Mouse (Mus musculus) testis, postnatal 10 days (tissue): ENCODE results near the gene Zdhhc13.

Source experiments
- DNase-seq: peaks from one replicate; pipeline ENCODE4 v3.0.0; 2021; ENCODE audit warnings: low spot score

Gene Zdhhc13

DNA sequence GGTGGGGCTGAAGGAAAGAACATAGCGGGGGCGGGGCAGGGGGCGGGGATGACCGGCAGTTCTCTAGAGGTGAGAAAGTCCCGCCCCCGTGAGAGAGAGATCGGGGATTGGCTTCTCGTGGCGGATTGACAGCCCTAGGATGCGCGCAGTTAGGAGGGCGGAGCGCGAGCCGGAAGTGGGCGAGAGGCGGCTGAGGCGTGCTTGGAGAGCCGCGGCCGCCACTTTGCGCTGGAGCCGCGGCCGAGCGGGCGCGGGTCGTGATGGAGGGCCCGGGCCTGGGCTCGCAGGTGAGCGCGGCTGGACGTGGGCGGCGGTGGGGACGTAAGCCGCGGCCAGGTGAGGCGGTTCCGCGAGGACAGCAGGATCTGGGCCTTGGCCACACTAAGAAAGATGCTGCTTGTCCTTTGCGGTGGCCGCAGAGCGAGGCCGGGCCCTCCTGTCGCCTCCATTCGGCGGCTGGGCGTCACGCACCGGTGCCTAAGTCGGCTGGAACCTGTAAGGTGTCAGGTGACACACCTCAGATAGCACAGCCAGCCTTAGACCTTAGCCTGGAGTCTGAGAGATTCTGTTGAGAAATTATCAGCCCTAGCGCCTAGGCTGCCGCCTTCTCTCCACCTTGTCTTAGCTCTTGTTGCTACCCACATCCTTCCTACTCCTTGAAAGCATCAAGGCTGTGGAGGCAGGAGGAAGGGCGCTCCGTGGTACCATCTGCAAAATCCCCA lies at the start of gene Zdhhc13:
Zdhhc13 (plus strand) TSS at position 153 of the 722 bp plus-strand sequence.
- peak; percentile 93 for DNase-seq

DNA sequence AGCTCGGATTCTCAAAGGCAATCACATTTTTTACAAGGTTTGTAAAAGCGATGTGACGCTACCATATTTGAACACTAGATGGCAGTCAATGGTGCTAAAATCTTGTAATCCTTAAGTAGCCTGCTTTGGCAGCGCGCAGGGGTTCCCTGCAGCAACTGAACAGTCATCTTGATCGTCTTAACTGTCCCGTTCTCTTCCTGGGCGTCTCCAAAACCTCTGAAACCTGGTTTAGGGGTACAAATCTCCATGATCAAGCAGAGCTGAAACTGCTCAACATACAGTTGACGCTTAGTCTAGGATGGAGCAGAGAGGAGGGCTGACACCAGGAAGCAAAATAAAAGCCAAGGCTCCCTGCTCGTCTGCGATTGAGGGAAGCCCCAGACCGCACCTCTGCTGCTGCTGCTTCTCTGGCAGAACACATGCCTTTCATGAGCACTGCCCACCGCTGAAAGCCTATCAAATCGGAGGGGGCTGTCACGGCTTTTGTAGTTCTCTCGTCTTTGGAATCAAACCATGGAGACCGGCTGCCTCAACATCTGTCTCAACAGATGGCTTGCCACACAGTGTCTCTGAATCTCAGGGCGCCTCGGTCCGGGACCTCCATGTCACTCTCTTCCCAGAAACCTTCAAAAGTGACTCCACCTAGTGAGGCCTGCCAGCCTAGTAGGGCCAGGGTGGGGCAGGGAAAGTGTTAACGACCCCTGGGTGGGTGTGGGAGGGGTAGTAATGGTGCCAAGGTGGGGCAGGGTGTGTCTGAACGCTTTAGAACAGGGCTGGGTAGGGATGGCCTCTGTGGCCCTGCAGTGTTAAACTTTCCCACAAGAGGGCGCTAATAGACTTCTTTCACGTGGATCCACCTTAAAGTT lies 39.3 kb upstream of the Zdhhc13 start:
- DNase-seq = peak; percentile 83

DNA sequence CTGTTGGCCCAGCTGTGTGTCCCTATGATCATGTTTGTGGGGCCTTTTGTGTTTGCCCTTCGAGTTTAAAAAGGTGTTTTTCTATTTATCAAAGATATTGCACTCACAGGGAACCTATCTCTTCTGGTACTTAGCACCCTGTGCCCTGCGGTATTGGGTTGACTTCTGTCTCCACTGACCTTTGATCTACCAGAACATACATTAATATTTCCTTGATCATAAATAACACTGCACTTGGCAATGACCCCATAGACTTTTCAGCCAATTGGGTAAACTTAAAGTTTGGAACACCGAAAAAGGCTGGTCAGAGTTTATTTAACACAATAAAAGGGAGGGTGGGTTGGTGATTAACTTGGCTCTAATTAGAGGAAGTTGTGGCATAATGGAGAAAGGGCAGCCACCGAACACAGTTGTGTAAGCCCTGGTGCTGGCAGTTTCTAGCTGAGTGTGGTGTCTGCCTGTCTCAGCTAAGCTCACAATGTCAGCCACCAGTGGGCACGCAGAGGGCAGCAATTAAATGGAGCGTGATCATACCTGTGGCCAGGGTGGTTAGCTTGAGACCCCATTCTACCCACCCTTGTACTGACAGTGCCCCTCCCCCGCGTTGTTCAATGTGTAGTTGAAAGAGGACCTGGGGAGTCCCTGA lies 38.5 kb upstream of the Zdhhc13 start:
- peak; percentile 47 for DNase-seq

DNA sequence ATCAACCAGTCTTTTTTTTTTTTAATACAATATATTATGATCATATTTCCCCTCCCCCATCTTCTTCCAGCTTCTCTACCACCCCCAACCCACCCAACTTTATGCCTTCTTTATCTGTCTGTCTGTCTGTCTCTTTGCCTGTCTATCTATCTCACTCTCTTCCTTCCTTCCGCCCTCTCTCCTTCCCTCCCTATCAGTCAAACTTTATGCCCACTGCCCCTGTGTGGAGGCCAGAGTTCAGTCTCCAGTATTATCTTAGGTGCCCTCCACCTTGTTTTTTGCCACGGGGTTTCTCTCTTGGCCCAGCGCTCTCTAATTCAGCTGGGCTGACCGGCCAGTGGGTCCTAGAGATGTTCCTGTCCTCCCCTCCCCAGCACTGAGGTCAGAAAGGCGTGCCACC lies 37.6 kb upstream of the Zdhhc13 start:
- no peak for DNase-seq

DNA sequence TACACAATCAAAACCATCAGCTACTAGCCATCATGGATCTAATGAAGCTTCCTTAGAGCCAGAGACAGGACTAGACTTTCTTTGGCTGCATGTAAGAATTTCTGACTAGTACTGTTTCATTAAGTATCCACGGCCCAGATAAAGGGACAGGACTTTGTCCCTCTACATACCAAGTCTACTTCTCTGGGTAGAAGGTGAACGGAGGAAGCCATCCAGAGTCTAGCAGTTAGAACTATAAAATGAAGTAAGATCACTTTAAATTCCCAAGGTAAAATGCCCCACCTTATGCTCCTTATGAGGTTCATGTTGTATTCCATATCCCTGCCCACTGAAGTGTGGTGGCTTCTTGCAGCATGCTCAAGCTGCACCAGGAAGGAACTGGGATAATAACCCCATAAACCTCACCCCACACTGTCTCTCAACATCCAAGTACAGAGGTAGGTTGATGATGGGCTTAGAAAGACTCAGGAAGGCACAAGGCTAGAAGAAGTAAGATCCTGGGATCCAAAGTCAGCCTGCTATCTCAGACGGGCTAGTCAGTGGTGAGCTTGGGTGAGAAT lies 34.3 kb upstream of the Zdhhc13 start:
- DNase-seq = no peak

DNA sequence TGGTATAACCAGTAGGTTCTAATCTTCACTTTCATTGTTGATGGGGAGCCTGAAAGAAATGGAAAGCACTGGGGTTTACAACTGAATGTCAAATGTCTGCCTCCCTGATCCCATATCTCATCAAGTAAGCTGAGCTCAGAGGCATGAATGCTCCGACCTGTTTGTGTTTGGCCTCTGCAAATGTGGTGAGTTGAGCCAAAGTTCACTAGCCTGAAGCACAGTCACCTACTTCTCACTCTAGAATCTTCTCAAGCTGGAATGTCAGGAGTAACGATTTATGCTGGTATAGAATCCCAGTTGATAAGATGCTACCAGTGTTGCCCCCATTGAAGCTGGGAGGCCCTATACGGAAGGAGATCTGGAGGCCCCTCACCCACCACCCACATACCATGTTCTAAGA lies 33.0 kb upstream of the Zdhhc13 start:
- no peak for DNase-seq

DNA sequence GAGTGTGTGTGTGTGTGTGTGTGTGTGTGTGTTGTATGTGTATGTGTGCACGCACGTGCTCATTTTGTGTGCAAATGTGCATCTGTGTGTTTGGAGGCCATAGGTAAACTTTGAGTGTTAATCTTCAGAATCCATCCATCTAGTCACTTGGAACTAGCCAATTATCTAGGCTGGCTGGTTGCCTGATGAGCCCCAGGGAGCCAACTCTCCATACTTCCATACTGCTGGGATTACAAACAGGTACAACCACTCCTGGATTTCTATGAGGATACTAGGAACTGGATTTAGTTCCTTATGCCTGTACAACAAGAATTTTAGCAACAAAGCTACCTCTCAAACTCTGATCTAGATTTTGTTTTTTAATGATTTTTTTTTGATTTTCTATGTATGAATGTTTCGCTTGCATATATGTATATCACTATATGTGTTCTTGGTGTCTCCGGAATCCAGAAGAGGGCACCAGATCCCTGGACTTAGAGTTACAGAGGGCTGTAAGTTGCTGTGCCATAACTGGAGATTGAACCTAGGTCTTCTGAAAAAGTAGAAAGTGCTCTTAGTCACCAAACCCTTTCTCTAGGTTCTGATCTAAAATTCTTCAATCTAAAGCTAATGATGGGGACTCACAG lies 32.4 kb upstream of the Zdhhc13 start:
- no peak for DNase-seq

DNA sequence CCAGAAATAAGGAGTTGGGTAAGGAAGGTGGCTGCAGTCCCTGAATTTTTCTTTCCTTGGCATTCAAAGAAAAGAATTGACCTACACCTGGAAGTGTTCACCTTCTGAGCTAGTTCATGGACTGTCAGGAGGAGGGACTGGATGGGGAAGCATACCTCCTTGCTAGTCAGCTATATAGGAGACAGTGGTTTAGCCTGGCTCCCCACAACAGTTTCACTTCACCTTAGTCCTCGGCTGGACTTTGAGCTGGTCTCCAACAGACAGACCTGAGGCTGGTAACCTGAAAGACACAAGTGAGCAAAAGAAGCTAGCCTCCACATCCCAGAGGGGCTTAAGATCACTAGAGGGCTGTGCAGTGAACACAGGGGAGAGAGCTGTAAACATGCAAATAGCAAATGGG lies 30.7 kb upstream of the Zdhhc13 start:
- no peak for DNase-seq

DNA sequence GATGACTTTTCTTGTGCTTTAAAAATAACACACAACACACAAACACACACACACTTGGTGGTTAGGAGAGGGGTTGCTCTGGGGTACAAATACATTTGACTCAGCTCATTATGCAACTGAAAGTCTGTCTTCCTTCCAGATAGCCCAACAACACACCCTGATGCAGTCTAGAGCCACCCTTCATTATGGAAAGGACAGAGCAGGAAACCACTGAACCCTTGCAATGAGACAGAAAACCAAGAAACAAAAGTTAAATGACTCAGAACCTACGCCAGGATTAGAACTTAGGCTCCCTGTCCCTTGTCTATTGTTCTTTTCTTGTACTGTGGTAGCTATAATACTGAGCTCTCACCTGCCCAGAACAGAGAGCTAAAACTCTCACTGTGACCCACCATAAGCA lies 28.0 kb upstream of the Zdhhc13 start:
- DNase-seq = no peak

DNA sequence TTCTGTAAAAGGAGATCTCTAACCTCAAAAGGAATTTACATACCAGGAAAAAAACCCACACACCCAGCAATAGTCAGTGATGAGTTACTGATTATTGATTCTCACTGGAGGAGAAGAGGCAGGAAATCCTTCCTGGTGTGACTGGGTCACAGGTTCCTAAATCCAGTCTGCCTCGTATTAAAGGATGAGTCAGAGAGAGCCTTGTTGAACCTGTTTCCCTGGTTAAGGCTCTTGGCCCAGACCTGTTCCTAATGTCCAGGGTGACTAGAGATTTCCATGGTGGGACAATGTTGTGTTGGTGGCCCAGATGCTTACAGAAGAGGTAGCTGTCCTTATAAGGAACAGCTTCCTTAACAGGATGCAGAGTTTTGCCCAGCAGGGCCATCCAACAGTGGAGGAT lies 26.5 kb upstream of the Zdhhc13 start:
- no peak for DNase-seq

DNA sequence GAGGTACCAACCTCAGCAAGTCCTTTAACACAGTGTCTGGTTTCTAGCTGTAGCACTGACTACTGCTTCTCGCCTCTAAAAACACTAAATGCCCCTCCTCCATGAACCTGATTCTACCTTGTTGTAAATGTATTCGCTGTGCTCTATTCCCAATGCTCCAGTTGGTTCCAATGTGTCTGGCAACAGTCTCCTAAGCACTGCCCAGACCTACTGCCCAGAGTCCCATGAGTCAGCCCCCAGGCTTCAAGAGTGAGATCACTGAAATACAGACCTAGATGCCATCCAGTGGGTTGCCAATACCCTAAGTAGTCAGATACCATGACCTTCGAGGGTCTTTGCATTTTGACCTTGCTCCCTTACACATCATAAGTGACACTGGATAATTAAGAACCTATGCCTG lies 26.1 kb upstream of the Zdhhc13 start:
- no peak for DNase-seq

DNA sequence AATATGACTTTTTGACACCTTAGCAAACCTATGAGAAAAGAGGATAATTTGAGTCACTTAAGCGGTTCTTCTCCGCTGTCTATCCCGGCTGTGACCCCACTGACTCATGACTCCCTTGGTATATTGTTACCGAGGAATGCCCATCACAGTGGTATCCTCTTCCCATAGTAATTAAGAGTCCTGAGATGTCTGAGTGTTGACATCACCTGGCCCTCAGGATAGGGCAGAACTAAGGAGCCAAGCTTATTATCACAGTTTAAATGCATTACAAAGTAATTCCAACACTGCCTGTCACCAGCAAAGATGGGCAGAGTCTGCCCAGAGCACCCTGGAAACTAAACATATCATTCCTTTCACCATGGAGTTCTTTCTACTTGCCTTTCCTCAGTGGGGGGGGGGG lies 22.8 kb upstream of the Zdhhc13 start:
- DNase-seq = no peak

DNA sequence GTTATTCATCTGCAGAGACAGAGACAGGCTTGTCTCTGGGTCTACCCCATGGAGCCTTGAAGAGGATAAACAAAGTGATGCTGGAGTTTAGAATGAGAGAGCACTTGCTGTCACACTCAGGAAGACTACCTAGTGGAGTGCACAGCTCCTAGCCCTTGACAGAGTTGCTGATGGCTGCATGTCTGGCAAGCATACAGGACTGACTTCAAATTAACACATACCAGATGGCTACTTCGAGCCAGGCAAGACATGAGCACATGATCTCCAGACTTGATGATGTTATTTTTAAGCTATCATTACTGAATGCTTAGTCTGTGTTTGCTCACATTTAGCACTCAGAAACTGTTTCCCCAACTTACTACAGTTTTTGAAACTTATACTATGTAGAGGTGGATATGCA lies 19.1 kb upstream of the Zdhhc13 start:
- no peak for DNase-seq

DNA sequence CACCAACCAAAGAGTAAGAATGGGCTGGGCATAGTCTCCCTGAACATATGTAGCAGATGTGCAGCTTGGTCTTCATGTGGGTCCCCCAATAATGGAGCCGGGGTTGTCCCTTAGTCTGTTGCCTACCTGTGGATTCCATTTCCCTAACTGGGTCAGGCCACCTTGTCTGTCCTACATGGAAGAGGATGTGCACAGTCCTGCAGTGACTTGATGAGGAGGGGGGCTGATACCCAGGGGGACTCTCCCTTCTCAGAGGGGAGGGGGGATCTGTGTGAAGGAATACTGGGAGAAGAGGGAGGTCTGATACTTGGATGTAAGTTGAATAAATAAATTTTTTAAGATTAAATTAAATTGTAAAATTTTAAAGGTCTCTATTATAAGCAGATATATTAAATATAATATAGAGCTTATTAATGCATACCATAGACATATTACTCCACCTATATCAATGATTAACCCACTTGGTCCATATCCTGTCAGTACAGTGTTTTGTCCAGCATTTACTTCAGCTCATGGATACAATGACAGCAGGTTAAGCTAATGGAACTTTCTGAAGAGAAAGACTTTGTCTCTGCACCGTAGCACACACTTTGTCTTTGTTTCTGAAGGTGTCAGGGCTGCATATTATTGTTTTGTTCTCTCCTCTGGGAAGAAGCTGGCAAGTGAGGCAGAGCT lies 16.6 kb upstream of the Zdhhc13 start:
- no peak for DNase-seq

DNA sequence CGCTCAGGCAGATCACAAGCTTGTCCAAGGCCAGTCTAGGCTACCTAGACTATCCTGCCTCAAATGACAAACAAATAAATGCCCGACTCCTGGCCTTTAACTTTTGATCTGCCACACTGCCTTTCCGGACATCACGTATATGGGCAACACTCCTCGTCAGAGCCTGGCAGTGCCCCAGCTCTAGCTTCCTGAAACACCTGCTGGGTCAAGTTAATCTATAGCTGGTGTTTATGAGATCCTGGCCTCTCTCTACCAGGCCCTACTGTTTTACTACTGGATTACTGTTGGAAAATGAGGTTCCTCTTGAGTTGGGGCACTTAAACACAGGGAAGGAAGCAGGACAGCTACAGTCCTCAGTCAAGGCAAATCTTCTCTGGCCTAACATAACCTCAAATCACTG lies 15.5 kb upstream of the Zdhhc13 start:
- no peak for DNase-seq

DNA sequence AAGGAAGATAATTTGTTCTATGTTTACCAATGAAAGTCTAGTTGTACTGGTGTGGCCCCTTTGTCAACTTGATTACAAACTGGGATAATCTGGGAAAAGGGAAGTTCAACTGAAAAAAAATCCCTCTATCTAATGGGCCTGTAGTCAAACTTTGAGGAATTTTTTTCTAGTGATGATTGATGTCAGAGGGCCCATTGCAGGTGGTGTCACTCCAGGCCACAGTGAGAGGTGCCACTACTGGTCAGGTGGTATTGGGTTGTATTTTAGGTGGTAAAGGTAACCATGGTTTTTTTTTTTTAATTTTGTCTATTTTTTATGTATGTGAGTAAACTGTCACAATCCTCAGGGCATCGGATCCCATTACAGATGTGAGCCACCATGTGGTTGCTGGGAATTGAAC lies 14.2 kb upstream of the Zdhhc13 start:
- DNase-seq = no peak

DNA sequence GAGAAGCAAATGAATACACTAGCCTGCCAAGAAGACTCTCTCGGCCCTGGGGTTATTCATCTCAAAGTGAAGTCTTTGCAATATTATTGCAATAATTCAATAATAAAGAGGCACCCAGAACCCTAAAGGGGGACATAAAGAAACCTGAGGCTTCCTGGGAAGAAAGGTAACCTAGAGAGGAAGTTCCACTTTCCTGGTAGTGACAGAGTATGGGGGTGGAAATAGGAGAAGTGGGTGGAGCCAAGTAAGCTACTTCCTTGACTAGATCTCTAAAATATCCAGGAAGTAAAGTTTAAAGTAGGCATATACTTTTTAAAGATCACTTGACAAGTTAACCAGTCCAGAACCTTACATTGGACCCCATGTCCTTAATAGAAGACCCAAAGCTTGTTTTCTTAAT lies 13.4 kb upstream of the Zdhhc13 start:
- DNase-seq = no peak

DNA sequence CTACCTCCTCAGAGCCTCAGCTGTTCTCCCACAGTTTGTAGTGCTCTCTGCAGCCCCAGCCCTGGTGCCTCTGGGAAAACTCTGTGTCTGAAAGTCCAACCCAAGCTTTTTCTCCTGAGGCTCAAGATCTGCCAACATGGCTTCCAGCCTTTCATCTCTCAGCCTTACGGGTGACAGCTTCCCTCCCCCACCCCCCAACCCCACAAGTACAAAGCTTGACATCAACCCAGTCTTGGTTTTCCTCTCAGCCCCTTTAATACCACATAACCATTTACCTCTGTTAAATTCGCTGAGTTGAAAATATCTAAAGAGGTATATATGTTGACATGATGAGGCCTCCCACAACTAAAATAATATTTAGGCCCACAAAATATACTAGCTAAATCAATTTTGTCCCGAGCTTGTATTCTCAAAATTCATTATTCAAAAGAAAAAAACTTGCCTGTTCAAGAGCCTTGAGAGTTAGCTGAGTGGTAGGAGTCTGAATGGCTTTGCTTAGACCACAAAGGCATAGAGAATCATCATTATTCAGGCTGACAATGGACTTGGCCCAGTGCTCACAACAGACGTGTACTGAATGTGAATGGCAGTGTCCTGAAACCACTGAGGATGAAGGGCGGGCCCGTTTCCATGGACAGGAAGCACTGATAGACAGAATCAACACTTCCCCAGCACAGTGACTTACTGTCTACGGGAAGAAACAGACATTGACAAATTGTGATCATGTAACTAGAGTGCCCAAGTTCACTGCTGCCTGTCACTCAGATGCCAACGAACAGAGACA lies 10.9 kb upstream of the Zdhhc13 start:
- no peak for DNase-seq

DNA sequence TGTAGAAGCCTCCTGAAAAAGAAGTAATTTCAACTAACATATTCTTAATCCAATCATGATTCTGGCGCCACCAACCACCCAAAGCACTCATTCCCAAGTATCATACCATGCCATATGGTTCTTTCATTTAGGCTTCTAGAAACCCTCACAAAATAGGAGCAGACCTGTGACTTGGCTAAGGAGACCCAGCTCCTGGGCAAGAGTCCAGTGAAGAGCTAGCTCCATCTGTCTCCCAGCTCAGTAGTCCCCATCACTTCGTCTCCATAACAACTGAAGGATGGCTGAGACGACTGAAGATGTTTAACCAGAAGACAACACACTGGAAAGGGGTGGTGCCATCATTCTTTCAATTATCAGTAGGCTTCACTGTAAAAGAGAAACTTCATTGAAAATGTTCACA lies 9.7 kb upstream of the Zdhhc13 start:
- DNase-seq = no peak

DNA sequence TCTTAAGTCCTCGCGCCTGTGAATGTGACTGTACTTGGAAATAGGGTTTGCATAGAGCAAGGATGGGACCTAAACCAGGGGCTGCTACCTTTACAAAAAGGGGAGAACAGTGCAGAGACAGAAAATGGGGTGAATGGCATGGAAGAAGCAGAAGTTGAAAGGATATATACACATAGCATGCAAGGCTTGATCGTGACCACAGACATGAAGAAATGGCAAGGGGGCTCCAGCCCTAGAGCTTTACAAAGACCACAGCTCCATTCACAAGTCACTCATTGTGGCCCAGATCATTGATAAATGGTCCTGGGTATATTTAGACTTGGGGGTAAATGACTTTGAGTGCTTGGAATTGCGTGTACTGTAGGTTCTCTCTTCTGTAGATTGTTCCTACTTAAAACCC lies 6.4 kb upstream of the Zdhhc13 start:
- no peak for DNase-seq
